Mouse (Mus musculus) neural tube, embryonic 15.5 days (tissue): ENCODE measurements around the gene Prr23a1. TPM values are rescaled to one million over a fixed set of nuclear protein-coding genes. Genes with fewer than 3 reads are reported as not detected.

Experiments
- ATAC-seq: fragments of 200-750 bp; cut with Nextera tagmentation; 2 replicates; pipeline ENCODE4 v1.8.0; 2017; ENCODE audit warnings: mild to moderate bottlenecking, moderate TSS enrichment, moderate library complexity; ENCODE audit not compliant: low FRiP score
- H3K27ac ChIP-seq: fragments of 300-500 bp; sonication (generic); replicated peaks from 2 replicates; pipeline ENCODE4 v1.5.1; 2015; ENCODE audit warnings: mild to moderate bottlenecking, inconsistent platforms
- H3K27me3 ChIP-seq: fragments of 300-500 bp; sonication (generic); replicated peaks from 2 replicates; pipeline ENCODE4 v1.6.1; 2015; ENCODE audit warnings: inconsistent platforms
- H3K36me3 ChIP-seq: fragments of 300-500 bp; sonication (generic); 2 replicates; pipeline ENCODE4 v1.6.1; 2015; ENCODE audit warnings: inconsistent platforms
- H3K4me1 ChIP-seq: fragments of 300-500 bp; sonication (generic); 2 replicates; pipeline ENCODE4 v1.6.1; 2015; ENCODE audit warnings: inconsistent platforms
- H3K4me2 ChIP-seq: fragments of 300-500 bp; sonication (generic); 2 replicates; pipeline ENCODE4 v1.6.1; 2015; ENCODE audit warnings: inconsistent platforms, mild to moderate bottlenecking, moderate library complexity
- H3K4me3 ChIP-seq: fragments of 300-500 bp; sonication (generic); replicated peaks from 2 replicates; pipeline ENCODE4 v1.5.1; 2015; ENCODE audit warnings: mild to moderate bottlenecking, inconsistent platforms
- H3K9ac ChIP-seq: fragments of 300-500 bp; sonication (generic); replicated peaks from 2 replicates; pipeline ENCODE4 v1.6.1; 2015; ENCODE audit warnings: mild to moderate bottlenecking, inconsistent platforms
- H3K9me3 ChIP-seq: fragments of 300-500 bp; sonication (generic); replicated peaks from 2 replicates; pipeline ENCODE4 v1.6.1; 2016; ENCODE audit warnings: inconsistent platforms
- WGBS: fragments of 180-500 bp; shearing (Covaris S2); methylation state at CpG from one replicate; pipeline ENCODE4 v1.1.7; 2015; ENCODE audit warnings: mixed read lengths; 5-methylcytosine and 5-hydroxymethylcytosine counted together
- polyA plus RNA-seq: library from polyadenylated mRNA; unstranded; fragments of >200 nt; fragmentation: Nextera tagmentation; extraction: Ambion mirVana; gene quantifications from 2 replicates; pipeline ENCODE4 v1.2.1, GENCODE M21; 2015

Gene Prr23a1
- polyA plus RNA-seq, 1 experiment from 2014 or later: 0.18 TPM

GRCm38 (mm10) chr9:98823805-98824204, 18.5 kb upstream of the Prr23a1 start:
- WGBS: 91% methylated on average over 7 of the region's 7 CpGs
- no peak overlapping the region for H3K4me2 ChIP-seq
- H3K36me3 ChIP-seq: no peaks in the 10 kb centered on the region
- no peak overlapping the region for H3K27ac ChIP-seq
- H3K4me3 ChIP-seq: no peak overlapping the region
- H3K9ac ChIP-seq: no peak overlapping the region
- H3K4me1 ChIP-seq: no peaks in the 10 kb centered on the region
- ATAC-seq: no peak
- no peaks in the 10 kb centered on the region for H3K9me3 ChIP-seq
- no peaks in the 10 kb centered on the region for H3K27me3 ChIP-seq

- Histone ChIP-seq H3K27me3 (no peaks in the 10 kb centered on the region), H3K9ac (no peak overlapping the region), H3K4me3 (no peak overlapping the region), H3K4me1 (no peaks in the 10 kb centered on the region), H3K9me3 (no peaks in the 10 kb centered on the region), H3K36me3 (no peaks in the 10 kb centered on the region), H3K27ac (no peak overlapping the region), H3K4me2 (no peak overlapping the region)
- 67% methylated on average over 5 of the region's 5 CpGs for WGBS
- ATAC-seq: no peak
Observed at GRCm38 (mm10) chr9:98829508-98829907, 12.8 kb upstream of the Prr23a1 start.

DNA sequence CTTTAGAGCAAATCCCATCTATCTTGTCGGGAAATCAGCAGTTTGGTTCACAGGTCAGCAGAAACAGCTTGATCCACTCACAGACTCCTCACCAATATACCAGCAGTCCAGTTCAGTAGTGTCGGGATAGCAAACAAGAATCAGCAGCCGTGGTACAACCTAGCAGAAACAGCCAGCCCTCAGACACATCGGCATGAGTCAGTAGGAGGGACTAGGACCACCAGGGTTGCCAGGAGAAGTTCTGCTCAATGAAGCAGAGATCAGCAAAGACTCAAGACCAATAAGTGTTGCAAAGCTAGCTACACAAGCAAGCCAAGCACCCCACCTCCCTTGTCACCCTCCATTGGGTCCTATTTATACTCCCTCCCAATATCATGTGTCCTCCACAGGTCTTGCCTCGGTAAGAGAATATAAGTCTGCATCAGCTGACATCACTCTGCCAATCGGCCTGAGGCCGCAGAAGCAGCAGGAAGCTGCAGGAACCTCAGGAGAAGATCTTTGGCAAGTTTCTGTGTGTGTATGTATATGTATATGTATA, 4.7 kb upstream of the Prr23a1 start:
- no peak overlapping the region for H3K27ac ChIP-seq
- no peak overlapping the region for H3K4me3 ChIP-seq
- no peak overlapping the region for H3K9ac ChIP-seq
- WGBS: 87% methylated on average over 7 of the region's 7 CpGs
- no peak overlapping the region for H3K4me2 ChIP-seq
- no peaks in the 10 kb centered on the region for H3K36me3 ChIP-seq
- no peaks in the 10 kb centered on the region for H3K4me1 ChIP-seq
- H3K27me3 ChIP-seq: no peaks in the 10 kb centered on the region
- ATAC-seq: no peak
- no peaks in the 10 kb centered on the region for H3K9me3 ChIP-seq

GRCm38 (mm10) chr9:98856210-98856609, 13.9 kb downstream of the Prr23a1 start, which contains the start of gene Prr23a2:
Gene Prr23a2 (plus strand): TSS chr9:98856494.
- Histone ChIP-seq H3K4me1 (no peaks in the 10 kb centered on the region), H3K9ac (no peak within 1 kb of the TSS), H3K36me3 (no peaks in the 10 kb centered on the region), H3K27ac (no peak within 1 kb of the TSS), H3K27me3 (no peaks in the 10 kb centered on the region), H3K4me3 (no peak within 1 kb of the TSS), H3K4me2 (no peak within 1 kb of the TSS), H3K9me3 (no peaks in the 10 kb centered on the region)
- 76% methylated on average over 18 of the region's 18 CpGs for WGBS
- no peak for ATAC-seq

DNA sequence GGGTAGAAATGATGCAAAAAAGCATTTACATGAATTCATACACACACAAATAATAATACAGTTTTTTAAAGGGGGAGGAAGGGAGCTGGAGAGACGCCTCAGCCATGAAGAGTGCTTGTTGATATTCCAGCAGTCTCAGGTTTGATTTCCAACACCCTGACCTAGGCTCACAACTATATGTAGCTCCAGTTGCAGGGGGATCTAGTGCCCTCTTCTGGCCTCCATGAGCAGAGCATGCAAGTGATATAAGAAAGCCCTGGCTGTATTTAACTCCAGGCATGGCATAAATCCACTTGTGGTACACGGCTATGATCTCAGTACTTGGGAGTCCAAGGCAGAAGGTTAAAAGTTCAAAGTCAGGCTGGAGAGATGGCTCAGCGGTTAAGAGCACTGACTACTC, 21.2 kb downstream of the Prr23a1 start:
- no peak for ATAC-seq
- 85% methylated on average over 3 of the region's 3 CpGs for WGBS
- H3K36me3 ChIP-seq: no peaks in the 10 kb centered on the region
- H3K9me3 ChIP-seq: no peaks in the 10 kb centered on the region; the same call in 1 of the 2 replicates
- no peak overlapping the region for H3K27ac ChIP-seq
- 0 out of 2 replicates have a peak, but pooled peaks cover 2% of the 10 kb centered on the region for H3K27me3 ChIP-seq
- no peak overlapping the region for H3K9ac ChIP-seq
- H3K4me3 ChIP-seq: no peak overlapping the region
- no peaks in the 10 kb centered on the region for H3K4me1 ChIP-seq
- H3K4me2 ChIP-seq: no peak overlapping the region

- no peak within 1 kb of the TSS for H3K9ac ChIP-seq
- H3K4me2 ChIP-seq: peak within 1 kb of the TSS; percentile 13; the same call in 1 of the 2 replicates
- H3K9me3 ChIP-seq: no peaks in the 10 kb centered on the region; the same call in 1 of the 2 replicates
- H3K27me3 ChIP-seq: 0 out of 2 replicates have a peak, but pooled peaks cover 2% of the 10 kb centered on the region
- no peaks in the 10 kb centered on the region for H3K36me3 ChIP-seq
- no peak within 1 kb of the TSS for H3K27ac ChIP-seq
- no peak for ATAC-seq
- no peaks in the 10 kb centered on the region for H3K4me1 ChIP-seq
- WGBS: 57% methylated on average over 22 of the region's 22 CpGs
- H3K4me3 ChIP-seq: no peak within 1 kb of the TSS
Observed at GRCm38 (mm10) chr9:98864571-98864970, 22.3 kb downstream of the Prr23a1 start, which contains the start of gene Prr23a3. Gene Prr23a3 (plus strand): TSS chr9:98864767.

Other genes starting within 250 kb of the Prr23a1 start
- gene Mrps22, start 240.8 kb upstream of the Prr23a1 start, polyA plus RNA-seq: 55.3 and 58.2 TPM in 2 replicates
- not detected in 2 replicates for gene Prr23a2, start 14.0 kb downstream of the Prr23a1 start, polyA plus RNA-seq
- gene Prr23a3, start 22.3 kb downstream of the Prr23a1 start, polyA plus RNA-seq: not detected in 2 replicates
- gene 7420426K07Rik, start 60.6 kb downstream of the Prr23a1 start, polyA plus RNA-seq: not detected in 2 replicates
- gene Foxl2, start 112.8 kb downstream of the Prr23a1 start, polyA plus RNA-seq: 0.49 and 0.55 TPM in 2 replicates
- 106 and 117 TPM in 2 replicates for gene Faim, start 143.9 kb downstream of the Prr23a1 start, polyA plus RNA-seq
- 0.50 TPM in 1 of 2 replicates, not detected in the other for gene Gm1123, start 193.2 kb downstream of the Prr23a1 start, polyA plus RNA-seq